Mouse (Mus musculus) kidney, postnatal 14 days (tissue): ENCODE measurements at regions not wholly inside any gene's neighbourhood (a gene's known extent, or its start where the extent isn't known, plus 50 kb on each side); places are given as distances from the start of the nearest gene placed in this dataset.
"Not testable (repeated sequence)": the region's sequence is repeated elsewhere in the genome, so short reads cannot be mapped to it uniquely, and the experiment has no call there.

Experiments used
- DNase-seq: peaks from one replicate; pipeline ENCODE4 v3.0.0; 2022; ENCODE audit warnings: mixed read lengths

- DNase-seq: no peak
Measured at GRCm38 (mm10) chr17:59179018-59179417, 165.8 kb upstream of the Nudt12 start.

DNA sequence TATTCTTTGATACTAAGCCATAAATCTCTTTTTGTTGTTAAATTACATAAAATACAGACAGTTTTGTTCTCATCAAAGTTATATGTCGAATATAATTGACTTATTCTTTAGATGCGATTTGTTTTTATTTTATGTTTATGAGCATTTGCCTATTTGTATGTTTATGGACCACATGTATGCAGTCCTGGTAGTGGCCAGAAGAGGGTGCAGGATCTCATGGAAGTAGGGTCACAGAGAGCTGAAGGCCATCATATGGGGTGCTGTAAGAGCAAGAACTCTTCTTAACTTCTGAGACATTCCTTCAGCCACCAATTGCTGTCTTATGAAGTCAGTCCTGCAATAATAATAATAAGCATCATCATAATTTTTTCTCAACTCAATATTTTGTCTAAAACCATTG is 143.2 kb upstream of the Nudt12 start:
- DNase-seq: no peak

DNA sequence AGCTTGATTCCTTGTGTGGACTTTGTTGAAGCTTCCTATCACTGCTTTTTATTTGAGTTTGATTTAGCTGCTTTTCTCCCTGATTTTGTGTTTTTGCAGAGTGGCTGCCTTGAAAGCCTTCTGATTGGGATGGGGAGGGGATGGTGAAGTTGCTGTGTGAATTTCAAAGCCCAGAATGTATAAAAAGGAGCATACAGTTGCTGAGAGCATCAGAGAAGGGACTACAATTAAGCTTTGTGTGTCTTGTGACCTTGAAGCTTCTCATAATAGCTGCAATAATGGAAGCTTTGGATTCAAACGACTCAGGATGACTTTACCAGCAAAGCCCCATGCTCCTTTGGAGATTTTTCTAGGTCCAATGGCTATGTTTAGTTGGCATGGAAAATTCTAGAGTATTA is 130.6 kb upstream of the Nudt12 start:
- DNase-seq: no peak

DNA sequence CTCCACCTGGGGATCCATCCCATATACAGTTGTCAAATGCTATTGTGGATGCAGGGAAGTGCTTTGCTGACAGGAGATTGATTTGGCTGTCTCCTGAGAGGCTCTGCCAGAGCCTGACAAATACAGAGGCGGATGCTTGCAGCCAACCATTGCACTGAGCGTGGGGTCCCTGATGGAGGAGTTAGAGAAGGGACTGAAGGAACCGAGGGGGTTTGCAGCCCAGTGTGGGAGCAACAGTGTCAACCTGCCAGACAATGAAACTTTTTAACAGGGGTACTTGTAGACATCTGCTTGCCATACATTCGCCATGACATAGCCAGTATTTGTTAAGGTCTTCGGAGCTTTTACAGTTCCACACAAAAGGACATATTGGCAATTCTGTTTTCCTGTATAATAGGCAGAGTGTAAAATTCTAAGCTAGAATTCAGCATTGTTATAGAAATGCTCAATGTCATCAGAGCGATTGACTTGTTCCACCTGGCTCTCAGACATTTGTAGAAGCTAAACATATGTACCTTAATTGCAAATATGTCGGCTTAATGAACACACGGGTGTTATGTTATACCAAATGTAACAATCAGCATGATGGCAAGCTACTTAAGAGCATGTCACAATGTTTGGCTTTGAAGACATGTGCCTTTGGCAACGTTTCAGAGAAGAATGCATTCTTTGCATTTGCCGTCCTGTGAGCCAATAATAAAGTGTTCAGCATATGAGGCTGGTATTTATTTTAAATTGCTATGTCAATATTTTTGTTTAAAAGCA is 130.0 kb upstream of the Nudt12 start:
- no peak for DNase-seq

- DNase-seq: no peak
Measured at GRCm38 (mm10) chr17:59138791-59139190, 125.6 kb upstream of the Nudt12 start.

DNA sequence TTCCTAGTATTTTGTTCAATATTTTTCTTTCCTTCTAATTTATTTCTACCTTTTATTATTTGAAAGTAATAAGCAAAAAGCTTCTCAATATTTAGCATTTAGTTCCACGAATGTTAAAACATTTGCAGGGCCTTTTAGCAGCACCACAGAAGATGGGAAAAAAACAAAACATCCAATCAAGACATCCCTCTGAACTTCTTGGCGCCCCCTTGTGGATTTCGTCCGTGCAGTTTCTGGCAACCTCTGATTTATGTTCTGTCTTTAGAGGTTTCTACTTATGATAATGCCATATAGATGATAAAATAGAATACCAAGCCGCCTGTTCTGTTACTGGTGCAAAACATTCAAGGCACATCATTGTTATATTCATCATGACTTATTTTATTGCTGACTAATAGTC is 86.2 kb upstream of the Nudt12 start:
- peak; percentile 33 for DNase-seq

DNA sequence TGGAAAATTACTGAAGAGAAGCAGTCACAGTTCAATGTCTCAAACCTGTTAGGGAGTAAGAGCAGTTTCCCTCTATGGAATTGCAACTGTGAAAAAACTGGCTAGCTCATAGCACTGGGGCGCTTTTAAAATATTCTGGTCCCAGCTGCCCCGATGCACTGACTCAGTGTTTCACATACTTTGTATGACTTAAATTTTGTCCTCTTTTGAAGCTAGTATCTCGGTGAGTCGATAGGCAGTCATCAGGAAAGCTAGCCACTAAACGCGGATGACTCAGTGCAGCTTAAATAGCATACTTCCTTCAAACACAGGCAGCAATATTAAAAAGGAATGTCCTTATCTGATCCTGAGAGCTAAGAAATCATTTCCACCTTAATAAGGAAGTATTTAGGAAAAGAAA is 63.7 kb upstream of the Nudt12 start:
- DNase-seq: not testable (repeated sequence)

DNA sequence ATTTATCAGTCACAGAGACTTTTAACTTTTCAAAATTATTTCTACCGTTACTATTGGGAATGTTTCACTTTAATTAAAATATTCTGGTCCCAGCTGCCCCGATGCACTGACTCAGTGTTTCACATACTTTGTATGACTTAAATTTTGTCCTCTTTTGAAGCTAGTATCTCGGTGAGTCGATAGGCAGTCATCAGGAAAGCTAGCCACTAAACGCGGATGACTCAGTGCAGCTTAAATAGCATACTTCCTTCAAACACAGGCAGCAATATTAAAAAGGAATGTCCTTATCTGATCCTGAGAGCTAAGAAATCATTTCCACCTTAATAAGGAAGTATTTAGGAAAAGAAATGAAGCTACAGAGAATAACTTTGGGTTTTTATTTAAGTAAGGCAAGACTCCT is 63.2 kb upstream of the Nudt12 start:
- DNase-seq: not testable (repeated sequence)
